Mouse (Mus musculus): ENCODE results near the gene Aars2.

DNA sequence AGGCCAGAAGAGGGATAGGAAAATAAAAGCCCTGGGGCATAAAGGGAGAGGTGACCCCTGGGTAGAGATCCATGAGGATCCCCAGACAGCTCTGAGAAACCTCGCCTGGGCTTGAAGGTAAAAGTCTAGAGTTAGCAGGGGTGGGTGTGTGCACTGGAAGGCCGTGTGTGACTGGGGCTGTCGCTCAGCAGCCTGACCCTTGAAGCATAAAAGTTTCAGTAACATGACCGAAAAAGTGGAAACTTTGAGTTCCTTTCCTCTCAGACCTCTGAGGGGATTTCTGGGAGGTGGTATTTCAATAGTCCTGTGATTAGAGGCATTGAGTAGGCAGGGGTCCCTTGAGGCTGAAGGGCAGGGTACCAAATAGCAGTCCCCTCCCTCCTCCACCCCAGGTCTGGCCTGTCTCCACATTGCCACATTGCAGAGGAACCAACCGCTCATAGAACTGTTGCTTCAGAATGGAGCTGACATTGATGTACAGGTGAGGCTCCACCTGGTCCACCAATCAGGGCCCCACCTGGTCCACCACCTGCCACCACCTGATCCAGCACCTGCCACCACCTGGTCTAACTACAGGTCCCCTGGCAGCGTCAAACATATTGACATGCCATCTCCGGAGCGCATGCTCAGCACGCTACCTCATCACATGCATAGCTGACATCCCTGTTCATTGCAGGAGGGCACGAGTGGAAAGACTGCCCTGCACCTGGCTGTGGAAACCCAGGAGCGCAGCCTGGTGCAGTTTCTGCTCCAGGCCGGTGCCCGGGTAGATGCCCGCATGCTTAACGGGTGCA lies 53.3 kb downstream of the Aars2 start:
- TF ChIP-seq CTCF (IDR thresholded peaks at IDR 0.05; ENCODE audit: borderline replicate concordance, insufficient read depth, low read depth, low read length) = no peak
- no peak for TF ChIP-seq POLR2A (IDR thresholded peaks at IDR 0.05; ENCODE audit: borderline replicate concordance, insufficient read depth, low read length)
